Mouse (Mus musculus) fibroblast of lung, adult 2 months (primary cell): ENCODE data around the gene 4921524J17Rik.

Source experiments
- DNase-seq: peaks from one replicate; pipeline ENCODE4 v3.0.0-alpha.2; 2011; ENCODE audit warnings: low read depth

Gene 4921524J17Rik

GRCm38 (mm10) chr8:85441564-85441963 is 8.9 kb upstream of the 4921524J17Rik start:
- DNase-seq: no peak

GRCm38 (mm10) chr8:85435736-85436135 is 3.1 kb upstream of the 4921524J17Rik start:
- no peak for DNase-seq

- DNase-seq: no peak
Observed at GRCm38 (mm10) chr8:85434817-85435216, 2.2 kb upstream of the 4921524J17Rik start.

GRCm38 (mm10) chr8:85433017-85433393 is 372 bp upstream of the 4921524J17Rik start:
- no peak for DNase-seq

GRCm38 (mm10) chr8:85431281-85432167 is 1.1 kb downstream of the 4921524J17Rik start:
- DNase-seq: peak; percentile 27

GRCm38 (mm10) chr8:85430801-85431200 is 1.8 kb downstream of the 4921524J17Rik start:
- DNase-seq: peak; percentile 97

GRCm38 (mm10) chr8:85429219-85429618 is 3.4 kb downstream of the 4921524J17Rik start:
- DNase-seq: peak; percentile 30

- DNase-seq: no peak
Observed at GRCm38 (mm10) chr8:85427026-85427425, 5.6 kb downstream of the 4921524J17Rik start.

GRCm38 (mm10) chr8:85421329-85421728 is 11.3 kb downstream of the 4921524J17Rik start:
- no peak for DNase-seq

- peak; percentile 15 for DNase-seq
Observed at GRCm38 (mm10) chr8:85408526-85408925, 24.1 kb downstream of the 4921524J17Rik start.

- peak; percentile 19 for DNase-seq
Observed at GRCm38 (mm10) chr8:85408053-85408505, 24.6 kb downstream of the 4921524J17Rik start.

- DNase-seq: no peak
Observed at GRCm38 (mm10) chr8:85405961-85406360, 26.7 kb downstream of the 4921524J17Rik start.

GRCm38 (mm10) chr8:85405418-85405817 is 27.2 kb downstream of the 4921524J17Rik start:
- no peak for DNase-seq

- DNase-seq: no peak
Observed at GRCm38 (mm10) chr8:85398548-85398947, 34.1 kb downstream of the 4921524J17Rik start.

- no peak for DNase-seq
Observed at GRCm38 (mm10) chr8:85397508-85397907, 35.1 kb downstream of the 4921524J17Rik start.

GRCm38 (mm10) chr8:85396432-85397079 is 36.1 kb downstream of the 4921524J17Rik start:
- DNase-seq: no peak

- no peak for DNase-seq
Observed at GRCm38 (mm10) chr8:85395681-85396431, 36.8 kb downstream of the 4921524J17Rik start.

GRCm38 (mm10) chr8:85395017-85395416 is 37.6 kb downstream of the 4921524J17Rik start:
- DNase-seq: no peak

- no peak for DNase-seq
Observed at GRCm38 (mm10) chr8:85393199-85393598, 39.4 kb downstream of the 4921524J17Rik start.

GRCm38 (mm10) chr8:85391438-85391837 is 41.2 kb downstream of the 4921524J17Rik start:
- DNase-seq: no peak

GRCm38 (mm10) chr8:85386205-85386604 is 46.4 kb downstream of the 4921524J17Rik start, which contains the start of gene Mylk3:
Gene Mylk3, minus strand, starts transcription at chr8:85386345.
- no peak for DNase-seq

- DNase-seq: no peak
Observed at GRCm38 (mm10) chr8:85381926-85382325, 50.7 kb downstream of the 4921524J17Rik start.
